Mouse (Mus musculus) kidney, postnatal 0 days (tissue): ENCODE measurements around the gene Spats2. TPM values are rescaled to one million over a fixed set of nuclear protein-coding genes. Genes with fewer than 3 reads are reported as not detected.

Experiments
- ATAC-seq: fragments of 200-750 bp; cut with Nextera tagmentation; replicated peaks from 2 replicates; pipeline ENCODE4 v1.8.0; 2017; ENCODE audit warnings: low read depth, moderate number of reproducible peaks, moderate TSS enrichment, moderate library complexity; ENCODE audit not compliant: low FRiP score
- DNase-seq: peaks from one replicate; pipeline ENCODE4 v3.0.0-alpha.2; 2016; ENCODE audit warnings: low spot score
- H3K27ac ChIP-seq: fragments of 300-500 bp; sonication (generic); 2 replicates; pipeline ENCODE4 v1.5.1; 2014; ENCODE audit warnings: mild to moderate bottlenecking
- H3K27me3 ChIP-seq: fragments of 300-500 bp; sonication (generic); 2 replicates; pipeline ENCODE4 v1.6.1; 2014; ENCODE audit warnings: low read length, mixed read lengths; ENCODE audit not compliant: insufficient read depth
- H3K36me3 ChIP-seq: fragments of 300-500 bp; sonication (generic); 2 replicates; pipeline ENCODE4 v1.6.1; 2014; ENCODE audit warnings: low read length, mixed read lengths; ENCODE audit not compliant: insufficient read depth
- H3K4me1 ChIP-seq: fragments of 300-500 bp; sonication (generic); replicated peaks from 2 replicates; pipeline ENCODE4 v1.6.1; 2014; ENCODE audit warnings: antibody characterized with exemption, low read length, mixed read lengths; ENCODE audit not compliant: insufficient read depth
- H3K4me2 ChIP-seq: fragments of 300-500 bp; sonication (generic); 2 replicates; pipeline ENCODE4 v1.6.1; 2014; ENCODE audit warnings: mild to moderate bottlenecking, low read length, moderate library complexity, mixed read lengths
- H3K4me3 ChIP-seq: fragments of 300-500 bp; sonication (generic); replicated peaks from 2 replicates; pipeline ENCODE4 v1.5.1; 2014; ENCODE audit warnings: low read depth, low read length
- H3K9ac ChIP-seq: fragments of 300-500 bp; sonication (generic); 2 replicates; pipeline ENCODE4 v1.6.1; 2014; ENCODE audit warnings: low read depth, low read length
- H3K9me3 ChIP-seq: fragments of 300-500 bp; sonication (generic); replicated peaks from 2 replicates; pipeline ENCODE4 v1.6.1; 2016; ENCODE audit warnings: low read length, inconsistent platforms, mixed read lengths
- CTCF ChIP-seq: IDR thresholded peaks from 2 replicates; pipeline ENCODE4 v1.5.1; 2016; ENCODE audit warnings: antibody characterized with exemption, low read depth, mild to moderate bottlenecking, moderate library complexity
- WGBS: fragments of 180-500 bp; shearing (Covaris S2); extraction: QIAGEN DNeasy Blood & Tissue Kit; methylation state at CpG from one replicate; pipeline ENCODE4 v1.1.7; 2014; 5-methylcytosine and 5-hydroxymethylcytosine counted together
- microRNA-seq: library from miRNA; unstranded; fragments of <30 nt; microRNA quantifications from one replicate; pipeline ENCODE4, GENCODE M21; 2016
- polyA plus RNA-seq: library from polyadenylated mRNA; unstranded; fragments of >200 nt; fragmentation: Nextera tagmentation; extraction: Ambion mirVana; gene quantifications from 2 replicates; pipeline ENCODE4 v1.2.1, GENCODE M21; 2015

Gene Spats2
- polyA plus RNA-seq, 1 experiment from 2014 or later, result 33.5 TPM

DNA sequence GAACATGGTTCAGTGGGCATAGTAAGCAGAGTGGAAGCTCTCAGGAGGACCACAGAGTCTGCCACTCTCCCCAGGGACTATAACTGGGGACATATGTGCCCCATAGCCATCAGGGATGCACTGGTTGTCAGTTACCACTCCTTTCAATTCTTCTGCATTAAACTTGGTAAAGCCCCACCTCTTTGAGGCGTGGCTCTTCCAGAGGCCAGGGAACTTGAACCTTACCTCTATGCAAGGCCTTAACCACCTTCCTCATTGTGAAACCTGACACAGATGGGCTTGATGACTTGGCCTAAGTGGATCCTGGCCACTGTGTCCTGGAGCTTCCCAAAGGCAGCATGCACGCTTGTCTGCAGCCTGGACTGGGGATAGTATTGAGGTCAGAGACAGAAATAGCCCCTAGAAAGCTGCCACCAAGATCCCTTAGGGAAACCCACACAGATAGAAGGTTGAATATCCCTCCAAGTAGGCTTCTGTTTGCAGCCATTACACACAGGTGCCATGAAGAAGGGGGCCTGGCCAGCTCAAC lies 128.8 kb downstream of the Spats2 start:
- TF ChIP-seq CTCF, result no peak
- DNase-seq (no peak), ATAC-seq (no peak)
- H3K36me3 ChIP-seq, result 0 out of 2 replicates have a peak, but pooled peaks cover under 1% of the 10 kb centered on the region
- 72% methylated on average over 2 of the region's 2 CpGs for WGBS
- no peaks in the 10 kb centered on the region for H3K9me3 ChIP-seq
- H3K4me1 ChIP-seq, result peaks cover 7% of the 10 kb centered on the region; the same call in 1 of the 2 replicates
- H3K27me3 ChIP-seq, result no peaks in the 10 kb centered on the region
- H3K27ac ChIP-seq, result no peak overlapping the region
- H3K4me2 ChIP-seq, result no peak overlapping the region
- H3K4me3 ChIP-seq, result no peak overlapping the region
- H3K9ac ChIP-seq, result no peak overlapping the region

DNA sequence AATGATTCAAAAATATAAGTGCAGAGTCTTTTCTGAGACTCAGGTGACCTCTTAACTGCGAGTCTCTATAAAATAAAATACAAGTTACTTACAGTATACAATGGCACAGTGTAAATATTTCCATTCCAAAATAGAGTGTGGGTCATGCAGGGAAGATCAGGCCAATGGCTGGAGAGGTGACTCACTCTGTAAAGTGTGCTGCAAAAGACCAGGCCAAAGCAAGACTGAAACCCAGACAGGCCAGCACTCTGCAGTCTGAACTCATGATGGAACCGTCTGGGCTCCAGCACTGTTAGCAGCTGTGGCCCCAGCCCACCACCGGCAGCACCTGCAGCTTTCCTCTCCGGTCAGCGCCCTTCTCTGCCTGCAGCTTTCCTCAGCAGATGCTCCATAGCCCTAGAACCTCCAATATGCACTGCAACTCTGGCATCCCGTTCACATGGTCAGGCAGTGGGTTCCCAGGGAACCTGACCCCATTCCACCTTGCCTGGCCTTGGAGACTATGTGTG lies 129.6 kb downstream of the Spats2 start:
- H3K36me3 ChIP-seq, result no peaks in the 10 kb centered on the region
- TF ChIP-seq CTCF, result no peak
- no peak overlapping the region for H3K4me2 ChIP-seq
- peaks cover 7% of the 10 kb centered on the region; the same call in 1 of the 2 replicates for H3K4me1 ChIP-seq
- H3K27me3 ChIP-seq, result no peaks in the 10 kb centered on the region
- 88% methylated on average over 6 of the region's 6 CpGs for WGBS
- ATAC-seq (no peak), DNase-seq (no peak)
- H3K27ac ChIP-seq, result no peak overlapping the region
- H3K9ac ChIP-seq, result no peak overlapping the region
- no peaks in the 10 kb centered on the region for H3K9me3 ChIP-seq
- no peak overlapping the region for H3K4me3 ChIP-seq

GRCm38 (mm10) chr15:99259167-99259729 lies 133.5 kb downstream of the Spats2 start:
- no peaks in the 10 kb centered on the region for H3K36me3 ChIP-seq
- H3K4me1 ChIP-seq, result no peaks in the 10 kb centered on the region; the same call in 1 of the 2 replicates
- 56% methylated on average over 8 of the region's 8 CpGs for WGBS
- ATAC-seq (peak; percentile 35; the same call in 1 of the 2 replicates), DNase-seq (no peak)
- no peaks in the 10 kb centered on the region for H3K27me3 ChIP-seq
- no peaks in the 10 kb centered on the region for H3K9me3 ChIP-seq
- no peak overlapping the region for H3K9ac ChIP-seq
- H3K27ac ChIP-seq, result peak overlapping the region; percentile 50; the same call in 1 of the 2 replicates
- no peak for TF ChIP-seq CTCF
- H3K4me2 ChIP-seq, result peak overlapping the region; percentile 50
- no peak overlapping the region for H3K4me3 ChIP-seq

DNA sequence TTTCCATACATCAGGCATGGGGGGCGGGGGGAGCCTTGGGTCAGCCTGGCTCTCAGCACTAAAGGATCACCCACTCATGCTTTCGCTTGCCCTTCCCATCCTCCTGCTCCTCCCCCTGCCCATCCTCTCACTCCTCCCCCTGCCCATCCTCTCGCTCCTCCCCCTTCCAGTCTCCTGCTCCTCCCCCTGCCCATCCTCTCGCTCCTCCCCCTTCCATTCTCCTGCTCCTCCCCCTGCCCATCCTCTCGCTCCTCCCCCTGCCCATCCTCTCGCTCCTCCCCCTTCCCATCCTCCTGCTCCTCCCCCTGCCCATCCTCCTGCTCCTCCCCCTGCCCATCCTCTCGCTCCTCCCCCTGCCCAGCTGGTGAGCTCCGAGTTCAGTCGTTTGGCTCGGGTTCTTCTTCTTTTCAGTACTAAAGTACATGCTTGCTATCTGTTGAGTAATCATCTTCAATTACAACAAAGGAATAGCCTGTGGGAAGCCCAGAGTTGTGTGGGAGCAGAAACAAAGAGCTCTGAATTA lies 134.1 kb downstream of the Spats2 start:
- Histone ChIP-seq H3K36me3 (no peaks in the 10 kb centered on the region), H3K27me3 (no peaks in the 10 kb centered on the region), H3K9ac (0 out of 2 replicates have a peak overlapping the region, but pooled peaks have one; percentile 23), H3K4me3 (no peak overlapping the region), H3K27ac (peak overlapping the region; percentile 50; the same call in 1 of the 2 replicates), H3K4me1 (no peaks in the 10 kb centered on the region), H3K9me3 (no peaks in the 10 kb centered on the region), H3K4me2 (peak overlapping the region; percentile 50)
- no peak for TF ChIP-seq CTCF
- DNase-seq, result peak; percentile 92
- peak; percentile 50; the same call in 1 of the 2 replicates for ATAC-seq
- under 1% methylated on average over 8 of the region's 10 CpGs for WGBS

- ATAC-seq, result no peak
- 16% methylated on average over 10 of the region's 10 CpGs for WGBS
Observed at GRCm38 (mm10) chr15:99262702-99263101, 137.0 kb downstream of the Spats2 start.

More at GRCm38 (mm10) chr15:99262702-99263101, 137.0 kb downstream of the Spats2 start:
- DNase-seq, result peak; percentile 41
- Histone ChIP-seq H3K4me3 (no peak overlapping the region), H3K36me3 (no peaks in the 10 kb centered on the region), H3K9ac (no peak overlapping the region), H3K9me3 (no peaks in the 10 kb centered on the region), H3K4me1 (no peaks in the 10 kb centered on the region), H3K27ac (no peak overlapping the region), H3K4me2 (no peak overlapping the region), H3K27me3 (no peaks in the 10 kb centered on the region)
- no peak for TF ChIP-seq CTCF

Small RNA genes within 50 kb of the gene (microRNA-seq; reads per million reads assigned to microRNA genes)
- 0.80 reads per million for gene Mir6960

Other genes with a start within 250 kb of the Spats2 start
- gene Rhebl1, start 231.4 kb upstream of the Spats2 start, polyA plus RNA-seq, result 15.4 and 15.7 TPM in 2 replicates
- gene Dhh, start 227.4 kb upstream of the Spats2 start, polyA plus RNA-seq, result 2.6 and 2.9 TPM in 2 replicates
- 11.6 and 13.0 TPM in 2 replicates for gene Lmbr1l, start 207.7 kb upstream of the Spats2 start, polyA plus RNA-seq
- 903 and 1,010 TPM in 2 replicates for gene Tuba1b, start 191.4 kb upstream of the Spats2 start, polyA plus RNA-seq
- not detected in 2 replicates for gene Gm49450, start 172.4 kb upstream of the Spats2 start, polyA plus RNA-seq
- gene Tuba1a, start 172.2 kb upstream of the Spats2 start, polyA plus RNA-seq, result 460 and 537 TPM in 2 replicates
- 170 and 178 TPM in 2 replicates for gene Tuba1c, start 96.0 kb upstream of the Spats2 start, polyA plus RNA-seq
- 0.26 and 0.82 TPM in 2 replicates for gene Prph, start 70.7 kb upstream of the Spats2 start, polyA plus RNA-seq
- 11.4 and 11.5 TPM in 2 replicates for gene Troap, start 51.3 kb upstream of the Spats2 start, polyA plus RNA-seq
- 1.3 TPM in 2 replicates for gene C1ql4, start 38.1 kb upstream of the Spats2 start, polyA plus RNA-seq
- gene Dnajc22, start 32.7 kb upstream of the Spats2 start, polyA plus RNA-seq, result 8.8 TPM in 2 replicates
- 0.32 and 0.55 TPM in 2 replicates for gene Kcnh3, start 98.9 kb downstream of the Spats2 start, polyA plus RNA-seq
- gene Mcrs1, start 126.0 kb downstream of the Spats2 start, polyA plus RNA-seq, result 135 and 138 TPM in 2 replicates
- 38.3 and 42.7 TPM in 2 replicates for gene Prpf40b, start 169.2 kb downstream of the Spats2 start, polyA plus RNA-seq
- gene Fam186b, start 170.0 kb downstream of the Spats2 start, polyA plus RNA-seq, result 0.22 and 0.47 TPM in 2 replicates
- gene Fmnl3, start 244.6 kb downstream of the Spats2 start, polyA plus RNA-seq, result 31.6 and 33.4 TPM in 2 replicates